Mouse (Mus musculus): Measurements from ENCODE around the gene Defb46.

Defb46 gene

DNA sequence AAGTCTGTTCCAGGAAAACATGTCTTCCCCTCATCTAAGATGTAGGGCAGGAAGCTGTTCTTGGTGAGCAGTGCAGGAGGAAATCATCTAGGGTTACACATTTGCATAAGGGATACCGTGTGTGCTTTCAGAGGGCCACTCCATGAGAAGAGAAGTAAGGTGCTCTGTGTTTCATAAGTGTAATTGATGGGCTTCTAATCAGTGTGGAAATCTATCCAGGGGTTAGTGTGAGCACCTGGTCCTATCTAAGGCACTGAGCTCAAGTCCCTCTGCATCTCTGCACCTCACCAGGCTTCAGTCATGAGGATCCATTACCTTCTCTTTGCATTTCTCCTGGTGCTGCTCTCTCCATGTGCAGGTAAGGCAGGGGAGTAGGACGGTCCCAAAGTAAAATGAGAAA is at the start of gene Defb46:
Gene Defb46 (plus strand): TSS at position 301 of the 400 bp plus-strand sequence.
- no peak for DNase-seq

DNA sequence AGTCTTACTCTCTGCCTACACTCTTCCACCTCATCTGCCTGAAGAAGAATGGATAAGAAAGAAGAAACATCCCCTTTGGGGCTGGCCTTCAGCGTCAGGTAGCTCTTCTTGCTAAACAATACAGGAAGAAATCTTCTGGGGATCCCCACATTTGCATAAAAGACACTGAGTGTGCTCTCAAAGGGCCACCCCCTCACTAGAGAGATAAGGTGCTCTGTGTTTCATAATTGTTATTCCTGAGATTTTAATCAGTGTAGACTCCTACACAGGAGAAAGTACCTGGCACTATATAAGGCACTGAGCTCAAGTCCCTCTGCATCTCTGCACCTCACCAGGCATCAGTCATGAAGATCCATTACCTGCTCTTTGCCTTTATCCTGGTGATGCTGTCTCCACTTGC is 14.6 kb upstream of the Defb46 start, which contains the start of gene Defb6:
Gene Defb6 (plus strand): TSS at position 318 of the 400 bp plus-strand sequence.
- DNase-seq: no peak

DNA sequence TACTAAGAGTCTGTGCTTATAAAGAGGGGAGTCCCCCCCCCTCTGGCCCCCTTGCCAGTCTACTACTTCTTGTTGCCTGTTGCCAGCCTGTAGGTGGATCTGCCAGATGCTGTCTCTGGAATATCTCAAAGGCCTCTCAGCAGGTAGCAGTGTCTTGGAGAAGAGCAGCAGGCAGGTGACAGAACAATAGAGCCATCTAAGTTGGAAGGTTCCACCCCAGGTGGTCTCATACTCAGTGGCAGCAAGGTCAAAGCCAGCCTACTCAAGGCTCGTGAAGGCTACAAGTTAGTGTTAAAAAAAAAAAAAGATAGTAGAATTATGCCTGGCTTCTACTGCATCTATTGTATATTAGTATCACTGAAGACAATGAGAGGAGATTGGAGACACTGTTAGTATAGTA is 1.6 kb upstream of the Defb46 start:
- DNase-seq: no peak

DNA sequence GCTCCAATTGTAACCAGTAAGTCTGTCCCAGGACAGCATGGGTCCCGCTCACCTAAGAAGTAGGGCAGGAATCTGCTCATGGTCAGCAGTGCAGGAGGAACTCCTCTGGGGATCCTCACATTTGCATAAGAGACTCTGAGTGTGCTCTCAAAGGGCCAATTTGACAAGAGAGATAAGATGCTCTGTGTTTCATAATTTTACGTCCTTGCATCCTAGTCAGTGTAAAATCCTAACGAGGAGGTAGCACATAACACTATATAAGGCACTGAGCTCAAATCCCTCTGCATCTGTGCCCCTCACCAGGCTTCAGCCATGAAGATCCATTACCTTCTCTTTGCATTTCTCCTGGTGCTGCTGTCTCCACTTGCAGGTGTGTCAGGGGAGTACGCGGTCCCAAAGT is 7.6 kb downstream of the Defb46 start, which contains the start of gene Defb5:
Gene Defb5 (plus strand): TSS at position 301 of the 400 bp plus-strand sequence.
- DNase-seq: no peak

DNA sequence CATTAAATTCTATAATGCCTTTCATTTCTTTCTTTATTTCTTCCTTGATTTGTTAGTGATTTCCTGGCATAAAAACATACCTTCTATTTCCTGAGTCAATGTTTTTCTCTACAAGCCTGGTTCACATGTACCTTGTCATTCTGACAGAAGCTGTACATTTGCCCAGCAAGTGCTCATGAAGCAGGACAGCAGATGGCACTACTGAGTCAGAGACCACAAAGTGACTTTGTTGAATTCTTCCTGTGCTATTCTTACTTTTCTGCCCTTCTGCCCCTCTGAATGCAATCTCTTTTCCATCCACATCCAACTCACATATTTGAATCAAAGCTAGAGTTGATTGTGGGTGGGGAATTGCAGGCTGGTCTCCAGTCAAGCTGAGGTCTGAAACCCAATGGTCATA is 18.4 kb downstream of the Defb46 start:
- no peak for DNase-seq

DNA sequence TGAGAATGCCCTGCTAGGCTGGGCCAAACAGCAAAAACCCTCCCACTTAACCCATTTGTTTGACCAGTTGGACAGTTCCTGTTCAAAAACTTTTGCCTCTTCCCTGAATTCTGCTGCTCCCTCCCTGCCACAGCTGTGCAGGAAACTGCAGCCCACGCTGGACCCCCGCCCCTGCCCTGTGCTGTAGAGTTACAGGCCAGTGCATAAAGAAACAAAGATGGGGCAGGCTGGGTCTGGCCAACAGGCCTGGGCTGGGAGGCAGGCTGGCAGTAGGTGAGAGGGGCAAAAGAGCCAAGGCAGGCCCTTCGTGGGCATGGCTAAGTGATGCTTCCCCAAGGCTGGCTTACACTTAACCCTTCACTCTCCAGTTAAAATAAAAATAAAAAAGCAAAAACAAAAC is 20.0 kb downstream of the Defb46 start:
- no peak for DNase-seq

Data from kidney, postnatal 25 days (tissue).